Mouse (Mus musculus) MEL (cell line): ENCODE measurements around the gene Rbfox3. TPM values are rescaled to one million over a fixed set of nuclear protein-coding genes. Genes with fewer than 3 reads are reported as not detected.

Experiments
- DNase-seq: peaks from one replicate; pipeline ENCODE4 v3.0.0; 2011; ENCODE audit warnings: low read depth, low spot score
- H3K27ac ChIP-seq: 2 replicates; pipeline ENCODE4 v1.5.1; 2012; ENCODE audit warnings: low read depth, mild to moderate bottlenecking, control low read depth, low read length, moderate library complexity; ENCODE audit not compliant: control insufficient read depth
- H3K27me3 ChIP-seq, 2 experiments: fragments of 150-350 bp in 1 of 2; sonication (generic) in 1 of 2; 2 replicates each; pipeline ENCODE4 v1.6.1; 2012; ENCODE audit warnings: low read length in 2 of 2, mild to moderate bottlenecking in 2 of 2, improper control_type of control experiment in 1 of 2, moderate library complexity in 1 of 2; ENCODE audit not compliant: insufficient read depth in 2 of 2, control insufficient read depth in 1 of 2
- H3K36me3 ChIP-seq, 2 experiments: 2 replicates each; pipeline ENCODE4 v1.6.1; 2012 to 2014; ENCODE audit warnings: low read length in 2 of 2, improper control_type of control experiment in 1 of 2, inconsistent platforms in 1 of 2, mild to moderate bottlenecking in 1 of 2; ENCODE audit not compliant: insufficient read depth in 2 of 2, control insufficient read depth in 1 of 2
- H3K4me1 ChIP-seq, 2 experiments: fragments of 150-350 bp in 1 of 2; sonication (generic) in 1 of 2; 2 replicates each; pipeline ENCODE4 v1.6.1; 2012; ENCODE audit warnings: low read length in 2 of 2, improper control_type of control experiment in 1 of 2, mild to moderate bottlenecking in 1 of 2; ENCODE audit not compliant: insufficient read depth in 2 of 2, control insufficient read depth in 1 of 2
- H3K4me3 ChIP-seq, 2 experiments: fragments of 150-350 bp in 1 of 2; sonication (generic) in 1 of 2; 2 replicates each; pipeline ENCODE4 v1.5.1; 2012; ENCODE audit warnings: low read depth in 2 of 2, low read length in 2 of 2, mild to moderate bottlenecking in 2 of 2, moderate library complexity in 2 of 2, control low read depth in 1 of 2, improper control_type of control experiment in 1 of 2; ENCODE audit not compliant: control insufficient read depth in 1 of 2, insufficient read depth in 1 of 2
- H3K79me2 ChIP-seq: 2 replicates; pipeline ENCODE4 v1.6.1; 2012; ENCODE audit warnings: mild to moderate bottlenecking, low read length, moderate library complexity; ENCODE audit not compliant: control insufficient read depth, poor library complexity, insufficient read depth
- H3K9ac ChIP-seq: 2 replicates; pipeline ENCODE4 v1.6.1; 2012; ENCODE audit warnings: low read depth, mild to moderate bottlenecking, control low read depth, low read length, moderate library complexity; ENCODE audit not compliant: control insufficient read depth, poor library complexity, severe bottlenecking
- H3K9me3 ChIP-seq: fragments of 150-350 bp; sonication (generic); replicated peaks from 2 replicates; pipeline ENCODE4 v1.6.1; 2012; ENCODE audit warnings: mild to moderate bottlenecking, low read length, improper control_type of control experiment, moderate library complexity; ENCODE audit not compliant: insufficient read depth
- CTCF ChIP-seq, 3 experiments: IDR thresholded peaks in 2 of 3; conservative IDR thresholded peaks in 1 of 3; 2 replicates each; pipeline ENCODE4 v1.5.1; 2011 to 2012; ENCODE audit warnings: low read length in 3 of 3, low read depth in 2 of 3, mild to moderate bottlenecking in 2 of 3, improper control_type of control experiment in 1 of 3, inconsistent platforms in 1 of 3, mixed read lengths in 1 of 3, moderate library complexity in 1 of 3; ENCODE audit not compliant: control insufficient read depth in 1 of 3, insufficient read depth in 1 of 3, poor library complexity in 1 of 3, severe bottlenecking in 1 of 3
- EP300 ChIP-seq, 2 experiments: IDR thresholded peaks; 2 replicates each; pipeline ENCODE4 v1.6.1; 2011; ENCODE audit warnings: improper control_type of control experiment in 2 of 2, low read length in 2 of 2, low read depth in 1 of 2, mild to moderate bottlenecking in 1 of 2
- GATA1 ChIP-seq: IDR thresholded peaks from 2 replicates; pipeline ENCODE4 v1.6.1; 2011; ENCODE audit warnings: low read depth, low read length, improper control_type of control experiment
- HCFC1 ChIP-seq: IDR thresholded peaks from 2 replicates; pipeline ENCODE4 v1.6.1; 2012; ENCODE audit warnings: low read depth, mild to moderate bottlenecking, inconsistent platforms, low read length, improper control_type of control experiment, moderate library complexity
- NELFE ChIP-seq: IDR thresholded peaks from 2 replicates; pipeline ENCODE4 v1.6.1; 2011; ENCODE audit warnings: low read depth, low read length, improper control_type of control experiment
- NRF1 ChIP-seq: IDR thresholded peaks from 2 replicates; pipeline ENCODE4 v1.6.1; 2014; ENCODE audit warnings: low read depth, mild to moderate bottlenecking, inconsistent platforms, low read length, improper control_type of control experiment, moderate library complexity; ENCODE audit not compliant: poor library complexity, insufficient read depth, severe bottlenecking
- RAD21 ChIP-seq: IDR thresholded peaks from 2 replicates; pipeline ENCODE4 v1.6.1; 2011; ENCODE audit warnings: mild to moderate bottlenecking, low read depth, low read length, improper control_type of control experiment
- RCOR1 ChIP-seq: IDR thresholded peaks from 2 replicates; pipeline ENCODE4 v1.6.1; 2012; ENCODE audit warnings: low read depth, mild to moderate bottlenecking, inconsistent platforms, low read length, improper control_type of control experiment
- SMC3 ChIP-seq: IDR thresholded peaks from 2 replicates; pipeline ENCODE4 v1.6.1; 2011; ENCODE audit warnings: low read depth, low read length, improper control_type of control experiment
- TCF12 ChIP-seq: IDR thresholded peaks from 2 replicates; pipeline ENCODE4 v1.6.1; 2014; ENCODE audit warnings: low read depth, mild to moderate bottlenecking, inconsistent platforms, low read length, improper control_type of control experiment, moderate library complexity
- ZMIZ1 ChIP-seq: IDR thresholded peaks from 2 replicates; pipeline ENCODE4 v1.6.1; 2012; ENCODE audit warnings: low read depth, mild to moderate bottlenecking, inconsistent platforms, low read length, improper control_type of control experiment, moderate library complexity
- polyA plus RNA-seq, 2 experiments: library from polyadenylated mRNA; stranded (reverse) in 1 of 2; unstranded in 1 of 2; fragments of >175 nt in 1 of 2; fragments of >200 nt in 1 of 2; gene quantifications; 2 replicates each; pipeline versions ENCODE4 v1.2.1 to v1.2.4; 2012; ENCODE audit warnings: low replicate concordance in 2 of 2, low read depth in 1 of 2; ENCODE audit not compliant: insufficient read length in 2 of 2, insufficient read depth in 1 of 2, missing spikeins in 1 of 2
- total RNA-seq: library from RNA; depleted of rRNA; stranded (reverse); fragments of 300-350 nt; gene quantifications from 2 replicates; pipeline ENCODE4 v1.2.3, GENCODE M21; 2012

Gene Rbfox3
- total and polyA plus RNA-seq, 3 experiments, result not detected

- Histone ChIP-seq H3K4me3 (no peak overlapping the region), H3K9ac (no peak overlapping the region), H3K9me3 (no peaks in the 10 kb centered on the region), H3K79me2 (no peaks in the 10 kb centered on the region), H3K27ac (no peak overlapping the region), H3K4me1 (no peaks in the 10 kb centered on the region), H3K27me3 (no peaks in the 10 kb centered on the region), H3K36me3 (no peaks in the 10 kb centered on the region)
- no peak for DNase-seq
- no peak for TF ChIP-seq TCF12
- no peak for TF ChIP-seq SMC3
- TF ChIP-seq ZMIZ1, result no peak
- TF ChIP-seq GATA1, result no peak
Measured at GRCm38 (mm10) chr11:118520932-118521331, 390.5 kb downstream of the Rbfox3 start.

DNA sequence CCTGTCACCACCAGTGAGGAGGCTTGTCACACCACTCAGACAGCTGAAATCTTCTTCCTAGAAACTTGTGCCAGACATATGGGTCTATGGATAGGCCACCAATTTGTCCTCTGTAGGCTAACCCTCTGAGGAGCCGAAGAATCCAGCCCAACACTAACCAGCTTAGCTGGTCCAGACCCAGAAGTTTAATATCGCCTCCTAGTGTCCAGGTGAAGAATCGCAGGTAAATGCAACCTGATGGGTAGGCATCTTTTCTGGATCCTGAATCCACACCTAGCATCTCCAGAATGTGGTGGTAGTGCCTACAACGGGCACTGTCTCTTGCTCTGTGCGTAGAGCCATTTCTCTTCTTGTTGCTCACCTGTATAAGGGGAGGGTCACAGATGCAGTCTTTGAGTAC, 391.1 kb downstream of the Rbfox3 start:
- Histone ChIP-seq H3K79me2 (no peaks in the 10 kb centered on the region), H3K27me3 (no peaks in the 10 kb centered on the region), H3K4me3 (no peak overlapping the region), H3K27ac (no peak overlapping the region), H3K9ac (no peak overlapping the region), H3K4me1 (no peaks in the 10 kb centered on the region), H3K36me3 (no peaks in the 10 kb centered on the region), H3K9me3 (no peaks in the 10 kb centered on the region)
- TF ChIP-seq RAD21 (peak; percentile 29), RCOR1 (no peak), SMC3 (peak; percentile 32; the same call in 1 of the 2 replicates), CTCF (IDR thresholded peaks at IDR 0.05 in 2 of 3, conservative IDR thresholded peaks at IDR 0.05 in 1 of 3; ENCODE audit: control insufficient read depth in 1 of 3, insufficient read depth in 1 of 3, low read depth in 2 of 3, low read length in 3 of 3, poor library complexity in 1 of 3, severe bottlenecking in 1 of 3) (peak in 2 of 3 experiments; percentile 37 to 43; a peak in 4 of 6 replicates)
- peak; percentile 6 for DNase-seq

GRCm38 (mm10) chr11:118518743-118519142, 392.7 kb downstream of the Rbfox3 start:
- Histone ChIP-seq H3K9me3 (no peaks in the 10 kb centered on the region), H3K27me3 (no peaks in the 10 kb centered on the region), H3K4me1 (no peaks in the 10 kb centered on the region)

GRCm38 (mm10) chr11:118517924-118518323, 393.5 kb downstream of the Rbfox3 start:
- Histone ChIP-seq H3K36me3 (no peaks in the 10 kb centered on the region), H3K9ac (no peak overlapping the region), H3K4me1 (no peaks in the 10 kb centered on the region), H3K27me3 (no peaks in the 10 kb centered on the region), H3K79me2 (no peaks in the 10 kb centered on the region), H3K4me3 (no peak overlapping the region), H3K27ac (no peak overlapping the region), H3K9me3 (no peaks in the 10 kb centered on the region)
- DNase-seq, result no peak
- TF ChIP-seq HCFC1, result no peak
- no peak for TF ChIP-seq NELFE
- no peak for TF ChIP-seq EP300 (IDR thresholded peaks at IDR 0.05; ENCODE audit: low read depth in 1 of 2, low read length in 2 of 2)

More at GRCm38 (mm10) chr11:118518743-118519142, 392.7 kb downstream of the Rbfox3 start:
- Histone ChIP-seq H3K27ac (no peak overlapping the region), H3K79me2 (no peaks in the 10 kb centered on the region), H3K9ac (no peak overlapping the region), H3K36me3 (no peaks in the 10 kb centered on the region), H3K4me3 (no peak overlapping the region)
- no peak for DNase-seq
- TF ChIP-seq RCOR1, result no peak
- TF ChIP-seq NRF1, result no peak
- TF ChIP-seq HCFC1, result no peak
